Mouse (Mus musculus) MEL (cell line): ENCODE data around the gene Kcnh1. TPM values are rescaled to one million over a fixed set of nuclear protein-coding genes. Genes with fewer than 3 reads are reported as not detected.

ENCODE experiments used
- DNase-seq: peaks from one replicate; pipeline ENCODE4 v3.0.0; 2011; ENCODE audit warnings: low read depth, low spot score
- H3K27ac ChIP-seq: 2 replicates; pipeline ENCODE4 v1.5.1; 2012; ENCODE audit warnings: low read depth, mild to moderate bottlenecking, control low read depth, low read length, moderate library complexity; ENCODE audit not compliant: control insufficient read depth
- H3K27me3 ChIP-seq, 2 experiments: fragments of 150-350 bp in 1 of 2; sonication (generic) in 1 of 2; 2 replicates each; pipeline ENCODE4 v1.6.1; 2012; ENCODE audit warnings: low read length in 2 of 2, mild to moderate bottlenecking in 2 of 2, improper control_type of control experiment in 1 of 2, moderate library complexity in 1 of 2; ENCODE audit not compliant: insufficient read depth in 2 of 2, control insufficient read depth in 1 of 2
- H3K36me3 ChIP-seq, 2 experiments: 2 replicates each; pipeline ENCODE4 v1.6.1; 2012 to 2014; ENCODE audit warnings: low read length in 2 of 2, improper control_type of control experiment in 1 of 2, inconsistent platforms in 1 of 2, mild to moderate bottlenecking in 1 of 2; ENCODE audit not compliant: insufficient read depth in 2 of 2, control insufficient read depth in 1 of 2
- H3K4me1 ChIP-seq, 2 experiments: fragments of 150-350 bp in 1 of 2; sonication (generic) in 1 of 2; 2 replicates each; pipeline ENCODE4 v1.6.1; 2012; ENCODE audit warnings: low read length in 2 of 2, improper control_type of control experiment in 1 of 2, mild to moderate bottlenecking in 1 of 2; ENCODE audit not compliant: insufficient read depth in 2 of 2, control insufficient read depth in 1 of 2
- H3K4me3 ChIP-seq, 2 experiments: fragments of 150-350 bp in 1 of 2; sonication (generic) in 1 of 2; 2 replicates each; pipeline ENCODE4 v1.5.1; 2012; ENCODE audit warnings: low read depth in 2 of 2, low read length in 2 of 2, mild to moderate bottlenecking in 2 of 2, moderate library complexity in 2 of 2, control low read depth in 1 of 2, improper control_type of control experiment in 1 of 2; ENCODE audit not compliant: control insufficient read depth in 1 of 2, insufficient read depth in 1 of 2
- H3K79me2 ChIP-seq: 2 replicates; pipeline ENCODE4 v1.6.1; 2012; ENCODE audit warnings: mild to moderate bottlenecking, low read length, moderate library complexity; ENCODE audit not compliant: control insufficient read depth, poor library complexity, insufficient read depth
- H3K9ac ChIP-seq: 2 replicates; pipeline ENCODE4 v1.6.1; 2012; ENCODE audit warnings: low read depth, mild to moderate bottlenecking, control low read depth, low read length, moderate library complexity; ENCODE audit not compliant: control insufficient read depth, poor library complexity, severe bottlenecking
- H3K9me3 ChIP-seq: fragments of 150-350 bp; sonication (generic); replicated peaks from 2 replicates; pipeline ENCODE4 v1.6.1; 2012; ENCODE audit warnings: mild to moderate bottlenecking, low read length, improper control_type of control experiment, moderate library complexity; ENCODE audit not compliant: insufficient read depth
- BHLHE40 ChIP-seq: IDR thresholded peaks from 2 replicates; pipeline ENCODE4 v1.6.1; 2012; ENCODE audit warnings: low read depth, mild to moderate bottlenecking, inconsistent platforms, low read length, improper control_type of control experiment, borderline replicate concordance
- CTCF ChIP-seq, 3 experiments: IDR thresholded peaks in 2 of 3; conservative IDR thresholded peaks in 1 of 3; 2 replicates each; pipeline ENCODE4 v1.5.1; 2011 to 2012; ENCODE audit warnings: low read length in 3 of 3, low read depth in 2 of 3, mild to moderate bottlenecking in 2 of 3, improper control_type of control experiment in 1 of 3, inconsistent platforms in 1 of 3, mixed read lengths in 1 of 3, moderate library complexity in 1 of 3; ENCODE audit not compliant: control insufficient read depth in 1 of 3, insufficient read depth in 1 of 3, poor library complexity in 1 of 3, severe bottlenecking in 1 of 3
- E2F4 ChIP-seq: IDR thresholded peaks from 2 replicates; pipeline ENCODE4 v1.6.1; 2011; ENCODE audit warnings: low read depth, low read length, improper control_type of control experiment, borderline replicate concordance
- EP300 ChIP-seq, 2 experiments: IDR thresholded peaks; 2 replicates each; pipeline ENCODE4 v1.6.1; 2011; ENCODE audit warnings: improper control_type of control experiment in 2 of 2, low read length in 2 of 2, low read depth in 1 of 2, mild to moderate bottlenecking in 1 of 2
- GABPA ChIP-seq: IDR thresholded peaks from 2 replicates; pipeline ENCODE4 v1.6.1; 2012; ENCODE audit warnings: low read depth, mild to moderate bottlenecking, inconsistent platforms, low read length, improper control_type of control experiment, moderate library complexity
- GATA1 ChIP-seq: IDR thresholded peaks from 2 replicates; pipeline ENCODE4 v1.6.1; 2011; ENCODE audit warnings: low read depth, low read length, improper control_type of control experiment
- HCFC1 ChIP-seq: IDR thresholded peaks from 2 replicates; pipeline ENCODE4 v1.6.1; 2012; ENCODE audit warnings: low read depth, mild to moderate bottlenecking, inconsistent platforms, low read length, improper control_type of control experiment, moderate library complexity
- KAT2A ChIP-seq: conservative IDR thresholded peaks from 2 replicates; pipeline ENCODE4 v1.6.1; 2012; ENCODE audit warnings: low read depth, low read length, improper control_type of control experiment, inconsistent platforms
- MAX ChIP-seq: IDR thresholded peaks from 2 replicates; pipeline ENCODE4 v1.6.1; 2011; ENCODE audit warnings: low read length, improper control_type of control experiment
- MAZ ChIP-seq: IDR thresholded peaks from 2 replicates; pipeline ENCODE4 v1.6.1; 2012; ENCODE audit warnings: low read depth, mild to moderate bottlenecking, inconsistent platforms, low read length, improper control_type of control experiment
- MEF2A ChIP-seq: IDR thresholded peaks from 2 replicates; pipeline ENCODE4 v1.6.1; 2014; ENCODE audit warnings: low read depth, mild to moderate bottlenecking, inconsistent platforms, low read length, improper control_type of control experiment; ENCODE audit not compliant: poor library complexity, insufficient replicate concordance, severe bottlenecking; ENCODE audit errors: extremely low read depth
- MXI1 ChIP-seq: IDR thresholded peaks from 2 replicates; pipeline ENCODE4 v1.6.1; 2011; ENCODE audit warnings: mild to moderate bottlenecking, low read depth, low read length, improper control_type of control experiment
- MYB ChIP-seq: IDR thresholded peaks from 2 replicates; pipeline ENCODE4 v1.6.1; 2011; ENCODE audit warnings: mild to moderate bottlenecking, low read depth, low read length, improper control_type of control experiment
- MYC ChIP-seq: IDR thresholded peaks from 2 replicates; pipeline ENCODE4 v1.6.1; 2011; ENCODE audit warnings: low read depth, mild to moderate bottlenecking, low read length, improper control_type of control experiment, moderate library complexity
- NRF1 ChIP-seq: IDR thresholded peaks from 2 replicates; pipeline ENCODE4 v1.6.1; 2014; ENCODE audit warnings: low read depth, mild to moderate bottlenecking, inconsistent platforms, low read length, improper control_type of control experiment, moderate library complexity; ENCODE audit not compliant: poor library complexity, insufficient read depth, severe bottlenecking
- POLR2A ChIP-seq, 2 experiments: IDR thresholded peaks; 2 replicates each; pipeline ENCODE4 v1.6.1; 2011 to 2012; ENCODE audit warnings: low read length in 2 of 2, mild to moderate bottlenecking in 2 of 2, control low read depth in 1 of 2, improper control_type of control experiment in 1 of 2, low read depth in 1 of 2, moderate library complexity in 1 of 2; ENCODE audit not compliant: control insufficient read depth in 1 of 2, insufficient read depth in 1 of 2, poor library complexity in 1 of 2
- POLR2AphosphoS5 ChIP-seq: IDR thresholded peaks from 2 replicates; pipeline ENCODE4 v1.6.1; 2012; ENCODE audit warnings: low read depth, borderline replicate concordance, mild to moderate bottlenecking, inconsistent platforms, low read length, moderate library complexity, mixed read lengths
- SIN3A ChIP-seq: IDR thresholded peaks from 2 replicates; pipeline ENCODE4 v1.6.1; 2012; ENCODE audit warnings: low read length, improper control_type of control experiment, inconsistent platforms
- SMC3 ChIP-seq: IDR thresholded peaks from 2 replicates; pipeline ENCODE4 v1.6.1; 2011; ENCODE audit warnings: low read depth, low read length, improper control_type of control experiment
- TCF12 ChIP-seq: IDR thresholded peaks from 2 replicates; pipeline ENCODE4 v1.6.1; 2014; ENCODE audit warnings: low read depth, mild to moderate bottlenecking, inconsistent platforms, low read length, improper control_type of control experiment, moderate library complexity
- USF1 ChIP-seq: IDR thresholded peaks from 2 replicates; pipeline ENCODE4 v1.6.1; 2014; ENCODE audit warnings: low read depth, mild to moderate bottlenecking, inconsistent platforms, low read length, improper control_type of control experiment, moderate library complexity
- ZKSCAN1 ChIP-seq: IDR thresholded peaks from 2 replicates; pipeline ENCODE4 v1.6.1; 2012; ENCODE audit warnings: low read depth, mild to moderate bottlenecking, inconsistent platforms, low read length, improper control_type of control experiment, moderate library complexity
- ZMIZ1 ChIP-seq: IDR thresholded peaks from 2 replicates; pipeline ENCODE4 v1.6.1; 2012; ENCODE audit warnings: low read depth, mild to moderate bottlenecking, inconsistent platforms, low read length, improper control_type of control experiment, moderate library complexity
- ZNF384 ChIP-seq: IDR thresholded peaks from 2 replicates; pipeline ENCODE4 v1.6.1; 2012; ENCODE audit warnings: low read depth, mild to moderate bottlenecking, inconsistent platforms, low read length, improper control_type of control experiment
- polyA plus RNA-seq, 2 experiments: library from polyadenylated mRNA; stranded (reverse) in 1 of 2; unstranded in 1 of 2; fragments of >175 nt in 1 of 2; fragments of >200 nt in 1 of 2; gene quantifications; 2 replicates each; pipeline versions ENCODE4 v1.2.1 to v1.2.4; 2012; ENCODE audit warnings: low replicate concordance in 2 of 2, low read depth in 1 of 2; ENCODE audit not compliant: insufficient read length in 2 of 2, insufficient read depth in 1 of 2, missing spikeins in 1 of 2
- total RNA-seq: library from RNA; depleted of rRNA; stranded (reverse); fragments of 300-350 nt; gene quantifications from 2 replicates; pipeline ENCODE4 v1.2.3, GENCODE M21; 2012

Gene Kcnh1
- total and polyA plus RNA-seq, 3 experiments: not detected

- TF ChIP-seq HCFC1 (no peak), MYC (no peak), POLR2A (IDR thresholded peaks at IDR 0.05; ENCODE audit: control insufficient read depth in 1 of 2, insufficient read depth in 1 of 2, low read depth in 1 of 2, low read length in 2 of 2, poor library complexity in 1 of 2) (no peak), TCF12 (no peak), CTCF (IDR thresholded peaks at IDR 0.05 in 2 of 3, conservative IDR thresholded peaks at IDR 0.05 in 1 of 3; ENCODE audit: control insufficient read depth in 1 of 3, insufficient read depth in 1 of 3, low read depth in 2 of 3, low read length in 3 of 3, poor library complexity in 1 of 3, severe bottlenecking in 1 of 3) (no peak), SIN3A (no peak), E2F4 (no peak), ZMIZ1 (no peak), GABPA (no peak), MAZ (no peak), MXI1 (no peak), NRF1 (no peak), POLR2AphosphoS5 (no peak), GATA1 (no peak), BHLHE40 (no peak), ZKSCAN1 (no peak), MEF2A (no peak), SMC3 (no peak)
- Histone ChIP-seq H3K27ac (no peak overlapping the region), H3K36me3 (no peaks in the 10 kb centered on the region), H3K4me3 (no peak overlapping the region), H3K27me3 (peaks cover 0 to 4% of the 10 kb centered on the region in 2 experiments; a peak in 2 of 4 replicates), H3K79me2 (no peaks in the 10 kb centered on the region), H3K9ac (no peak overlapping the region), H3K9me3 (no peaks in the 10 kb centered on the region), H3K4me1 (no peaks in the 10 kb centered on the region)
- DNase-seq: no peak
Measured at GRCm38 (mm10) chr1:192380596-192381041, 190.0 kb downstream of the Kcnh1 start.

GRCm38 (mm10) chr1:192387624-192388023 lies 197.1 kb downstream of the Kcnh1 start:
- H3K4me1 ChIP-seq: no peaks in the 10 kb centered on the region
- no peaks in the 10 kb centered on the region for H3K36me3 ChIP-seq
- no peak overlapping the region for H3K27ac ChIP-seq
- no peaks in the 10 kb centered on the region; a peak in 1 of 4 replicates for H3K27me3 ChIP-seq
- TF ChIP-seq MYB: no peak
- no peak for TF ChIP-seq ZNF384
- no peak for TF ChIP-seq USF1
- no peak for TF ChIP-seq EP300 (IDR thresholded peaks at IDR 0.05; ENCODE audit: low read depth in 1 of 2, low read length in 2 of 2)
- TF ChIP-seq HCFC1: no peak
- TF ChIP-seq KAT2A: no peak
- no peak for TF ChIP-seq MAX
- no peaks in the 10 kb centered on the region for H3K9me3 ChIP-seq
- H3K79me2 ChIP-seq: no peaks in the 10 kb centered on the region
- H3K4me3 ChIP-seq: no peak overlapping the region
- no peak overlapping the region for H3K9ac ChIP-seq
- no peak for DNase-seq
